Mouse (Mus musculus): ENCODE measurements around the gene Arpc5. TPM values are rescaled to one million over a fixed set of nuclear protein-coding genes. Genes with fewer than 3 reads are reported as not detected.

The Arpc5 gene
- polyA plus RNA-seq (2015; fragmentation: Nextera tagmentation; extraction: Ambion mirVana): 131 and 133 TPM in 2 replicates

DNA sequence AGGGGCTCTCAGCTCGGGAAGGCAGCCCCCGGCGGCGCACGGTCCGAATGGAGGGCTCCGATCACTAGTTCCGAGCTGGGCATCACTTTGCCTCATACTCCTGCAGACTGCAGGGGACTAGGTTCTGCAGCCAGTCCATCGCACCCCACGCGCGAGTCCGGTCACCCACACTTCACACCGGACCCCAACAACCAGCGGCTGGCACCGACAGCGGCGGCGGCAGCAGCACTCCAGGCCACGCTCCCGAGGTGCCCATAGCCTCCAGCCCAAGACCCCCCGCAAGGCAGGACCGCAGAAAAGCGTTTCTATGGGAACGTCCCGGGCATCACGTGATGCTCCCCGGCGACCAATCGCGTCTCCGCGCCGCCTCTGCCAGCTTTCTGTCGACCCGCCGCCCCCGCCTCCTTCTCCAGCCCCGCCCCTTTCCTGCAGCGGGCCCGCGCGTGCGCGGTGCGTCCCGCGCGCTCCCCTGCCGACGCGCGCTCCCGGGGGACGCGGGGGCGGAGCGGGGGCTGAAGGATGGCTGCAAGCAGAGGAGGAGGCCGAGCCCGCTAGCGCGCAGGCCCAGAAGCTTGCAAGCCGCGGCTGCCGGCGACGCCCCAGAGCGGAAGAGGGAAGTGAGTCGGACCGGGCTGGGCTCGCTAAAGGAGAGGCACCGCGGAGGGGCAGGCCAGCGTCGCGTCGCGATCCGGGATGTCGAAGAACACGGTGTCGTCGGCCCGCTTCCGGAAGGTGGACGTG, at the start of gene Arpc5, which contains the start of gene Rgl1:
Gene Arpc5 (plus strand): TSS at position 511 of the 741 bp plus-strand sequence.
Gene Rgl1 (minus strand): TSS at position 320 of the 741 bp plus-strand sequence.
- H3K27ac ChIP-seq (ENCODE audit: low read length): peak within 1 kb of the TSS; percentile 82
- H3K4me2 ChIP-seq (ENCODE audit: low read depth, low read length): peak within 1 kb of the TSS; percentile 95
- H3K9me3 ChIP-seq (replicated peaks; ENCODE audit: control insufficient read depth, low read length): no peaks in the 10 kb centered on the region
- peak; percentile 96 for ATAC-seq (ENCODE audit: low read depth)
- H3K4me1 ChIP-seq (ENCODE audit: control insufficient read depth, low read depth, low read length): peaks cover 7% of the 10 kb centered on the region
- H3K4me3 ChIP-seq (ENCODE audit: low read depth, low read length): peak within 1 kb of the TSS; percentile 87
- peaks cover 13% of the 10 kb centered on the region for H3K27me3 ChIP-seq (ENCODE audit: control insufficient read depth, insufficient read depth, low read depth, low read length)
- peaks cover 7% of the 10 kb centered on the region for H3K36me3 ChIP-seq (ENCODE audit: control insufficient read depth, insufficient read depth)
- H3K9ac ChIP-seq (ENCODE audit: low read depth, low read length): peak within 1 kb of the TSS; percentile 91
- WGBS (ENCODE audit: insufficient replicate concordance): under 1% methylated on average over 86 of the region's 86 CpGs

GRCm38 (mm10) chr1:152717329-152717728, 49.0 kb upstream of the Arpc5 start:
- no peaks in the 10 kb centered on the region for H3K27me3 ChIP-seq (ENCODE audit: control insufficient read depth, insufficient read depth, low read depth, low read length)
- H3K4me1 ChIP-seq (ENCODE audit: control insufficient read depth, low read depth, low read length): no peaks in the 10 kb centered on the region; the same call in 1 of the 2 replicates
- no peak overlapping the region for H3K4me2 ChIP-seq (ENCODE audit: low read depth, low read length)
- no peak overlapping the region for H3K27ac ChIP-seq (ENCODE audit: low read length)
- H3K9ac ChIP-seq (ENCODE audit: low read depth, low read length): no peak overlapping the region
- no peak for ATAC-seq (ENCODE audit: low read depth)
- no peaks in the 10 kb centered on the region for H3K36me3 ChIP-seq (ENCODE audit: control insufficient read depth, insufficient read depth)
- H3K9me3 ChIP-seq (replicated peaks; ENCODE audit: control insufficient read depth, low read length): no peaks in the 10 kb centered on the region
- 65% methylated on average over 1 of the region's 1 CpGs for WGBS (ENCODE audit: insufficient replicate concordance)
- no peak overlapping the region for H3K4me3 ChIP-seq (ENCODE audit: low read depth, low read length)

DNA sequence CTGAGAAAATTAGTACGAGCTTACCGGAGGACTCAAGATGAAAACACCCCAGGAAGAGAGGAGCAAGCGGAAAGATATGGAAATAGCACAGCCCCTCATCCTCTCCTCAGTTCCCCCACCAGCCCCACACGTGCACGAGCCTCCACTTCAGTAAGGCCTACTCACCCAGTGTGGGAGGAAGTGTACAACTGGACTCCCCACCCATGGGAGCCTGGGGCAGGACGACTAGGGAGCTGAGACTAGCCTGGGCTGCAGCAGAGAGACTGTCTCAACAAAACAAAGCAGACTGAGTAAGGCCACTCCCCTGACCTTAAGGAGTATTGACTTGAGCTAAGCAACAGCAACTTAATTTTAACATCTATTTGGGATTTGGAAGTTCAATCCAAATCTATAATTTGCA, 48.1 kb upstream of the Arpc5 start:
- Histone ChIP-seq H3K4me3 (ENCODE audit: low read depth, low read length) (no peak overlapping the region), H3K27ac (ENCODE audit: low read length) (no peak overlapping the region), H3K9me3 (replicated peaks; ENCODE audit: control insufficient read depth, low read length) (no peaks in the 10 kb centered on the region), H3K4me1 (ENCODE audit: control insufficient read depth, low read depth, low read length) (no peaks in the 10 kb centered on the region; the same call in 1 of the 2 replicates), H3K27me3 (ENCODE audit: control insufficient read depth, insufficient read depth, low read depth, low read length) (no peaks in the 10 kb centered on the region), H3K4me2 (ENCODE audit: low read depth, low read length) (no peak overlapping the region), H3K36me3 (ENCODE audit: control insufficient read depth, insufficient read depth) (no peaks in the 10 kb centered on the region), H3K9ac (ENCODE audit: low read depth, low read length) (no peak overlapping the region)
- ATAC-seq (ENCODE audit: low read depth): no peak
- 30% methylated on average over 6 of the region's 6 CpGs for WGBS (ENCODE audit: insufficient replicate concordance)

GRCm38 (mm10) chr1:152720969-152721368, 45.4 kb upstream of the Arpc5 start:
- Histone ChIP-seq H3K4me2 (ENCODE audit: low read depth, low read length) (no peak overlapping the region), H3K27ac (ENCODE audit: low read length) (no peak overlapping the region), H3K36me3 (ENCODE audit: control insufficient read depth, insufficient read depth) (no peaks in the 10 kb centered on the region), H3K9ac (ENCODE audit: low read depth, low read length) (no peak overlapping the region), H3K4me1 (ENCODE audit: control insufficient read depth, low read depth, low read length) (no peaks in the 10 kb centered on the region; the same call in 1 of the 2 replicates), H3K27me3 (ENCODE audit: control insufficient read depth, insufficient read depth, low read depth, low read length) (no peaks in the 10 kb centered on the region), H3K9me3 (replicated peaks; ENCODE audit: control insufficient read depth, low read length) (no peaks in the 10 kb centered on the region), H3K4me3 (ENCODE audit: low read depth, low read length) (no peak overlapping the region)
- WGBS (ENCODE audit: insufficient replicate concordance): 12% methylated on average over 4 of the region's 4 CpGs
- no peak for ATAC-seq (ENCODE audit: low read depth)

DNA sequence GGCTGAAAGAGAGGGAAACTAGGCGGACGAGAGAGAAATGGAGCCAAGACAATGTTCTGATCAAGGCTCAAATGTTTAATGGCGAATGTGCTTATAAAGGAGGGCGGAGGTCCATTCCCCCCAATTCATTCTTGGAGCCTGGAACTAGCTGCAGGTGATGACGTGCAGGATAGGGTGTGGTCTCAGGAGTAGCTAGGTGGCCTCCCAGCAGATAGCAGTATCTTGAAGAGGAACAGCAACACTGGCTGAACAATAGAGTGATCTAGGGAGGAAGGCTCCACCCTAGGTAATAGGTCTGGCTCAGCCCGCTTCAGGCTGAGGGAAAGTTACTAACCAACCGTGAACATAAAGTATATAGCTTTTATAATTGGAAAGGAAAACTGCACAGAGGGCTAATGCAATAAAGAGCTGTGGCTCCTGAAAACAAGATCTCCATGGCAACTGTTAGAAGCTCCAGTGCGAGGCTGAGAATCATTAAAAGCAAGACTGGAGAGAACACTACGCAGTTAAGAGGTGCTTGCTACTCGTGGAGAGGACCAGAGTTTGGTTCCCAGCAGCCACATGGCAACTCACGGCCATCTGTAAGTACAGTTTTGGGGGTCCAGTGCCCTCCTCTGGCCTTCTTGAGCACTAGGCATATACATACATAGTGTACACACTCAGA, 44.7 kb upstream of the Arpc5 start:
- no peak overlapping the region for H3K9ac ChIP-seq (ENCODE audit: low read depth, low read length)
- WGBS (ENCODE audit: insufficient replicate concordance): 55% methylated on average over 11 of the region's 11 CpGs

GRCm38 (mm10) chr1:152724286-152724685, 42.1 kb upstream of the Arpc5 start:
- H3K36me3 ChIP-seq (ENCODE audit: control insufficient read depth, insufficient read depth): no peaks in the 10 kb centered on the region
- H3K9me3 ChIP-seq (replicated peaks; ENCODE audit: control insufficient read depth, low read length): no peaks in the 10 kb centered on the region
- H3K4me1 ChIP-seq (ENCODE audit: control insufficient read depth, low read depth, low read length): no peaks in the 10 kb centered on the region; the same call in 1 of the 2 replicates
- no peak overlapping the region for H3K4me3 ChIP-seq (ENCODE audit: low read depth, low read length)
- no peak overlapping the region for H3K4me2 ChIP-seq (ENCODE audit: low read depth, low read length)
- H3K27me3 ChIP-seq (ENCODE audit: control insufficient read depth, insufficient read depth, low read depth, low read length): no peaks in the 10 kb centered on the region
- H3K9ac ChIP-seq (ENCODE audit: low read depth, low read length): no peak overlapping the region
- no peak for ATAC-seq (ENCODE audit: low read depth)
- H3K27ac ChIP-seq (ENCODE audit: low read length): no peak overlapping the region

More for the DNA sequence above, 44.7 kb upstream of the Arpc5 start:
- no peak overlapping the region for H3K27ac ChIP-seq (ENCODE audit: low read length)
- H3K36me3 ChIP-seq (ENCODE audit: control insufficient read depth, insufficient read depth): no peaks in the 10 kb centered on the region
- no peaks in the 10 kb centered on the region; the same call in 1 of the 2 replicates for H3K4me1 ChIP-seq (ENCODE audit: control insufficient read depth, low read depth, low read length)
- no peak for ATAC-seq (ENCODE audit: low read depth)
- no peak overlapping the region for H3K4me3 ChIP-seq (ENCODE audit: low read depth, low read length)
- no peaks in the 10 kb centered on the region for H3K9me3 ChIP-seq (replicated peaks; ENCODE audit: control insufficient read depth, low read length)
- no peaks in the 10 kb centered on the region for H3K27me3 ChIP-seq (ENCODE audit: control insufficient read depth, insufficient read depth, low read depth, low read length)
- H3K4me2 ChIP-seq (ENCODE audit: low read depth, low read length): no peak overlapping the region

- 45% methylated on average over 3 of the region's 3 CpGs for WGBS (ENCODE audit: insufficient replicate concordance)
- Histone ChIP-seq H3K36me3 (ENCODE audit: control insufficient read depth, insufficient read depth) (no peaks in the 10 kb centered on the region), H3K4me3 (ENCODE audit: low read depth, low read length) (no peak overlapping the region), H3K9ac (ENCODE audit: low read depth, low read length) (no peak overlapping the region), H3K27me3 (ENCODE audit: control insufficient read depth, insufficient read depth, low read depth, low read length) (no peaks in the 10 kb centered on the region), H3K4me2 (ENCODE audit: low read depth, low read length) (no peak overlapping the region), H3K9me3 (replicated peaks; ENCODE audit: control insufficient read depth, low read length) (no peaks in the 10 kb centered on the region), H3K27ac (ENCODE audit: low read length) (no peak overlapping the region), H3K4me1 (ENCODE audit: control insufficient read depth, low read depth, low read length) (no peaks in the 10 kb centered on the region; the same call in 1 of the 2 replicates)
- no peak for ATAC-seq (ENCODE audit: low read depth)
Measured at GRCm38 (mm10) chr1:152726095-152726494, 40.2 kb upstream of the Arpc5 start.

- H3K9me3 ChIP-seq (replicated peaks; ENCODE audit: control insufficient read depth, low read length): no peaks in the 10 kb centered on the region
- H3K9ac ChIP-seq (ENCODE audit: low read depth, low read length): no peak overlapping the region
- 0 out of 2 replicates have a peak, but pooled peaks have one; percentile 37 for ATAC-seq (ENCODE audit: low read depth)
- no peak overlapping the region for H3K4me2 ChIP-seq (ENCODE audit: low read depth, low read length)
- H3K27ac ChIP-seq (ENCODE audit: low read length): no peak overlapping the region
- H3K36me3 ChIP-seq (ENCODE audit: control insufficient read depth, insufficient read depth): no peaks in the 10 kb centered on the region
- no peaks in the 10 kb centered on the region for H3K27me3 ChIP-seq (ENCODE audit: control insufficient read depth, insufficient read depth, low read depth, low read length)
- no peak overlapping the region for H3K4me3 ChIP-seq (ENCODE audit: low read depth, low read length)
- 19% methylated on average over 4 of the region's 5 CpGs for WGBS (ENCODE audit: insufficient replicate concordance)
- H3K4me1 ChIP-seq (ENCODE audit: control insufficient read depth, low read depth, low read length): no peaks in the 10 kb centered on the region
Measured at GRCm38 (mm10) chr1:152727604-152728236, 38.6 kb upstream of the Arpc5 start.
